Mouse (Mus musculus): ENCODE results near the gene Plk2.
"Not testable (repeated sequence)": the region's sequence is repeated elsewhere in the genome, so short reads cannot be mapped to it uniquely, and the experiment has no call there.

Plk2 gene

GRCm38 (mm10) chr13:110394291-110395178, at the start of gene Plk2:
Gene Plk2, plus strand, starts transcription at chr13:110395046.
- peak; percentile 95 for DNase-seq

GRCm38 (mm10) chr13:110346707-110347106, 48.1 kb upstream of the Plk2 start:
- DNase-seq, result no peak

- no peak for DNase-seq
Measured at GRCm38 (mm10) chr13:110351051-110351450, 43.8 kb upstream of the Plk2 start.

- no peak for DNase-seq
Measured at GRCm38 (mm10) chr13:110356941-110357340, 37.9 kb upstream of the Plk2 start, which contains the start of gene Gapt. Gene Gapt, minus strand, starts transcription at chr13:110357199.

- no peak for DNase-seq
Measured at GRCm38 (mm10) chr13:110363722-110364121, 31.1 kb upstream of the Plk2 start.

- no peak for DNase-seq
Measured at GRCm38 (mm10) chr13:110366477-110366876, 28.4 kb upstream of the Plk2 start.

- no peak for DNase-seq
Measured at GRCm38 (mm10) chr13:110367961-110368555, 26.8 kb upstream of the Plk2 start.

GRCm38 (mm10) chr13:110368556-110369040, 26.2 kb upstream of the Plk2 start:
- peak; percentile 39 for DNase-seq

GRCm38 (mm10) chr13:110369673-110370072, 25.2 kb upstream of the Plk2 start:
- DNase-seq, result no peak

- peak; percentile 47 for DNase-seq
Measured at GRCm38 (mm10) chr13:110382447-110382901, 12.4 kb upstream of the Plk2 start.

- no peak for DNase-seq
Measured at GRCm38 (mm10) chr13:110384514-110384913, 10.3 kb upstream of the Plk2 start.

- DNase-seq, result peak; percentile 65
Measured at GRCm38 (mm10) chr13:110392210-110392609, 2.6 kb upstream of the Plk2 start.

GRCm38 (mm10) chr13:110392631-110393030, 2.2 kb upstream of the Plk2 start:
- DNase-seq, result no peak

- no peak for DNase-seq
Measured at GRCm38 (mm10) chr13:110395179-110395794, 441 bp downstream of the Plk2 start.

- DNase-seq, result no peak
Measured at GRCm38 (mm10) chr13:110395916-110396685, 1.3 kb downstream of the Plk2 start.

- DNase-seq, result no peak
Measured at GRCm38 (mm10) chr13:110397750-110398149, 2.9 kb downstream of the Plk2 start.

GRCm38 (mm10) chr13:110398513-110399270, 3.8 kb downstream of the Plk2 start:
- no peak for DNase-seq

GRCm38 (mm10) chr13:110401443-110401842, 6.6 kb downstream of the Plk2 start:
- DNase-seq, result no peak

GRCm38 (mm10) chr13:110401877-110402276, 7.0 kb downstream of the Plk2 start:
- no peak for DNase-seq

- DNase-seq, result no peak
Measured at GRCm38 (mm10) chr13:110404059-110404458, 9.2 kb downstream of the Plk2 start.

- DNase-seq, result not testable (repeated sequence)
Measured at GRCm38 (mm10) chr13:110404686-110405085, 9.8 kb downstream of the Plk2 start.

- DNase-seq, result no peak
Measured at GRCm38 (mm10) chr13:110406152-110406551, 11.3 kb downstream of the Plk2 start.
